Mouse (Mus musculus) gastrocnemius, postnatal 14 days (tissue): ENCODE results near the gene Cdyl. TPM values are rescaled to one million over a fixed set of nuclear protein-coding genes. Genes with fewer than 3 reads are reported as not detected.

Experiments
- DNase-seq: peaks from one replicate; pipeline ENCODE4 v3.0.0; 2021; ENCODE audit warnings: mixed read lengths
- intact Hi-C: fragments of 180-260 bp; cut with DNase I; formaldehyde crosslinking; loops from one replicate; pipeline ENCODE4 v1.15.1; 2025; ENCODE audit warnings: low total_unique reads
- total RNA-seq, 2 experiments: library from RNA; stranded (reverse); gene quantifications; 2 replicates each; pipeline ENCODE4 v1.2.3; 2021

Cdyl gene
- total RNA-seq, 2 experiments from 2014 or later = 7.2 to 9.5 TPM

DNA sequence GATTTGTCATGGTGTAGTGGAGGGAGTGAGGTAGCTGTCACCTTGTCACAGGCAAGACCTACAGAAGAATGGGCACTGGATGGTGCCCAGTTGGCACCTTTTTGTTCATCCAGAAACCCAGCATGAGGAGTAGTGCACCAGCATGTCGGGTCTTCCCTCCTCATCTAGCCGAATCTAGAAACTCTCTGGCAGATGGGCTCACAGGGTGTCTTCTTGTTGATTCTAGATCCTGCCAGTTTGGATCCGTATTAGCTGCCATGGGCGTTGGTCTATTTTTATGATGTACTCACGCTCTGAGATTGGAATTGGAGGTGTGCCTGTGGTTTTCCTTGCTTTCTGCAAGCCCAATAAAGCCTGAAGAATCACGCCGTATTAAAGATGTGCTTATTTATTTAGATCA lies 92.4 kb downstream of the Cdyl start:
- DNase-seq = no peak
- intact Hi-C loops = no loop called here

DNA sequence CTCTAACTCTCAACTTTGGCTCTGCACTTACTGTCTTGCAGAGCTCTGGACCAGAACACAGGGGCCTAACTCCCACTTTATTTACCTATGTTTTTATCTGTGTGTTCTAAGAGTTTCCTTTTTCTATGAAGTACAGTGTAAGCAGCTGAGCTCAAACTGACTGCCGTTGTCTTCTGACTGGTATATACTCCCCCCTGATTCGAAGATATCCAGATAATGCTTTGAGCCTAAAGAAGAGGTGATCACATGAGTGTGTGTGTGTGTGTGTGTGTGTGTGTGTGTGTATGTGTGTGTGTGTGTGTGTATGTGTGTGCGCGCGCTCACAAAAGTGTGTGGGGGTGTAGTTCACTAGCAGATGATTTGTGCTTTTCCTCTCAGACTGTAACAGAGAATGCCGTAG lies 95.4 kb downstream of the Cdyl start:
- no peak for DNase-seq
- intact Hi-C loops = no loop called here

DNA sequence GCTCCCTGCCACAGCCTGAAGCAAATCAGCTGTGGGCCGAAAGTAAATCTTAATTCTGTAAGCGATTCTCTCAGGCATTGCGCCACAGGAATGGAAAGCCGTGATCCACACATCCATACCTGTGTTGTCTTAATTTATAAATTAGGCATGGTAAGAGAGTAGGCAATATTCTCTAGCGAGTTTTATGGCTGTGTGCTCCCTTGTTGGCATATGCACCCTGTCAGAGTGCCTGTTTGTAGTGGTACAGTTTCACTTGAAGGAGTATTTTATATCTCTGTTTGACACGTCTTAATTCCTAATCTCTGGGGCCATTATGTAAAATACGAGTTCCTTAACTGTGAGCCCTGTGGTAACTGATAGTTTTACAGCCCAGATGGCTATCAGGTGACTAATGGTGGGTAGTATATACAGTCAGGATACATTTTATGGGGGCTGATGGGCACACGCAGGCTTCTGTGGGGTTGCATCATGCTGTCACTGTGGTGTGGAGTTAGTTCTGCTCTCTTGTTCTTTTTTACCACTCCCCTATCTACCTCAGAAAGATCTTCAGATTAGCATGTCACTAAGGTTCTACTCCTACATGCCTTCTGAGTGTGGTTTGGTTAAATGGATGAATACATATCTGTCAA lies 96.1 kb downstream of the Cdyl start:
- no peak for DNase-seq
- intact Hi-C loops = no loop called here

DNA sequence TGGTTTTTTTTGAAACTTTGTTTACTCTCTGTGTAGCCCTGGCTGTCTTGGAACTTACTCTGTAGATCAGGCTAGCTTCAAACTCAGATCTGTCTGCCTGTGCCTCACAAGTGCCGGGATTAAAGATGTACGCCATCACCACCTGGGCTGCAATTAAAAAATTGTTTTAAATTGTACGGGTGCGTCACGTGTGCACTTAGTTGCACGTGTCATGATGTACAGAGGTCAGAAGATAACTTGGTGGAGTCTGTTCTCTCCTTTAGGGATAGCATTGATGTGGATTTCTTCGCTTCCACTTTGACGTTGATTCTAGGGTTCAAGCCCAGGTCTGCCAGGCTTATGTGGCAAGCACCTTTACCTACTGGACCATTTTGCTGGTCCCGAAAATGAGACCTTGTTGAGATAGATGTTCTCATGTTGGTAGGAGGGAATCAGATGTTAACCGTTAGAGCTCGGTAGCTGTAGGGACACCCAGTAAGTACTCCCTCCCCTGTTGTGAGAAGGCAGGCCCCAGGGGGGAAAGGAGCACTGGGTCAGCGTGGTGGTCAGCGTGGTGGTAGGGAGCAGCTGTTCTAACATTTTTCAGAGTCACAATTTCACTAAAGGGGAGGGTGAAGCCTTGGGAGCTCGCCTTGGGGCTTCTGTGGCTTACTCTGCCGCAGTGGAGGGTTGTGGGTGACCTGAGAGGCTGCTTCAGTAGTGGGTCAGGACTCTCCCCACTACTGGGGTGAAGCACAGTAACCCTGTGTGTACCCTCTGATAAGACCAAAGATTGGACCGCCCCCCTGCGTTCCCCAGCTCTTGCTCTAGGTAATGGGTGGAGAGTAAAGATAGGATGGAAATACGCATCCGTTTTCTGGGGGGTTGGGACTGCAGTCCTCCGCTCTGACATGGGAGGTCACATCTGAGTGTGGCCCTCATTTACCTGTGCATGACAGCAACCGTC lies 97.0 kb downstream of the Cdyl start:
- no peak for DNase-seq

GRCm38 (mm10) chr13:35760372-35760771 lies 100.7 kb downstream of the Cdyl start:
- no peak for DNase-seq
- intact Hi-C loops = no loop called here

More for the DNA sequence above, 97.0 kb downstream of the Cdyl start:
- intact Hi-C loops = no loop called here

DNA sequence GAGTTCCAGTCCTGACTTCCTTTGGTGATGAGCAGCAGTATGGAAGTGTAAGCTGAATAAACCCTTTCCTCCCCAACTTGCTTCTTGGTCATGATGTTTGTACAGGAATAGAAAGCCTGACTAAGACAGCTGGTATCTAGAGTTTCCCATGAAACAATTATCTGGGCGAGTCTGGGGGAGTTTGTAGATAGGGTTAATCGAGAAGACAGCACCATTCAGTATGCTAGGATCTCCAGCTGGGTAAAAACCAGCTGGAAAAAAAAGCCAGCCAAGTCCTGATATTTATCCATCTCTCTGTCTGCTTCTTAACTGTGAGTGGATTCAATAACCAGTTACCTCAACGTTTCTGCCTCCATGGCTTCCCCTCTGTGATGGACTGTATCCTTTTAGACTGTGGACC lies 104.9 kb downstream of the Cdyl start:
- intact Hi-C loops = no loop called here
- DNase-seq = no peak

GRCm38 (mm10) chr13:35765817-35766216 lies 106.2 kb downstream of the Cdyl start:
- DNase-seq = no peak
- intact Hi-C loops = no loop called here

DNA sequence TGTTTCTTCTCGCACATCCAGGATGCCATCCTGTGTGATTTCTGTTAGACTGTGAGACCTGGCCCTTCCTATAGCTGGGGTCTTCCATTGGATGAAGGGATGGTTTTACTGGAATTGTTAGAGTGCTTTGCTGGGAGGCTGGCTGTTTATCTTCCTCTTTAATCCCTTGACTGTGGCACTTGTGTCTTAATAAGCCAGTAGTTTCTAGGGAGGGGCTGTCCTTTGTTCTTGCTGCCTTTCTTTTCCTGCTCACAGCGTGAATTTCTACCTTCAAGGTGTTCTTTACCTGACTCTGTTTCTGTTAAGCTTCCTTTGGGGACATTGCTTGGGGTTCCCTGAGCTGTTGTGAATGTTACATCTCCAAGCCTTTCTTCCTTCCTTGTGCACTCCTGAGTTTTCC lies 110.0 kb downstream of the Cdyl start:
- no peak for DNase-seq
- intact Hi-C loops = loop anchor here (5.0 kb wide), 1 partner anchor 178 kb away; no protein-coding TSS in a partner anchor

- no peak for DNase-seq
- intact Hi-C loops = loop anchor here (5.0 kb wide), 1 partner anchor 177 kb away; no protein-coding TSS in a partner anchor
Observed at GRCm38 (mm10) chr13:35770421-35770820, 110.8 kb downstream of the Cdyl start.

DNA sequence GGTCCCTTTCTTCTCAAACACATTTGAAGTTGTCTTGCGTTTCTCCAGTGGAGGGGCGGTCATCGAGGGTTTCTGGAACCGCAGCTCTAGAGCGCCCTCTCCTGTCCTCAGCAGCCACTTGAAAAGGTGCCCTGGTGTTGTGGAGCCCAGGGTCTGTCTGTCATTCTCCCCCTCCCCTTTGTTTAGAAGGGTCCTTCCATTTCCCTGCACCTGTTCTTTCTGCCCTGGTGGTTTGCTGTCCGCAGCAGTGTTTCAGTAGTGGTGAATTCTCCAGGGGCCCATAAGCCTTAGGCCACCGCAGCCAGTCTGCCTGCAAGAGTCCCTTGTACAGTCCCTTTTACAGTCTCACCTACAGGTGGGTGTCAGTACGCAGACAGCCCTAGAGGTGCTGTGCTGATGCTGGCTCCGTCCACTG lies 112.3 kb downstream of the Cdyl start:
- peak; percentile 29 for DNase-seq
- intact Hi-C loops = loop anchor here (5.0 kb wide), 1 partner anchor 175 kb away; no protein-coding TSS in a partner anchor

- no peak for DNase-seq
- intact Hi-C loops = loop anchor here (5.0 kb wide), 1 partner anchor 174 kb away; no protein-coding TSS in a partner anchor
Observed at GRCm38 (mm10) chr13:35773763-35774162, 114.1 kb downstream of the Cdyl start.

DNA sequence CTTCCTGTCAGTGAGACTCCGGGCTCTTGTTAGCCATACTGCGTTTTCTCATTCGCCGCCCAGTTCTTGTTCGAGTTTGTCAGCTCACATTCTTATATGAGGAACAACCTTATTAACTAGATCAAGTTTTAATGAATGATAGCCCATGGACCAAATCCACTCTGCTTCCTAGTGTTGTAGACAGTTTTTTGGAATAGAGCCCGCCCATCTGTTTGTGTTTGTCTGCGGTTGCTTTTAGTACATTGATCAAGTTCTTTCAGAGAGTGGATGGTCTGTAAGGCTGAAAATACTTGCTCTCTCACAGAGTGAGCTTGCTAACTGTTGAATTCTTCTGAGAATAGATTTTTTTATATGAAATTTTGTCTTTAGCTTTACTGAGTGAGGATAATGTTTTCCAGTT lies 116.5 kb downstream of the Cdyl start:
- DNase-seq = no peak
- intact Hi-C loops = no loop called here

DNA sequence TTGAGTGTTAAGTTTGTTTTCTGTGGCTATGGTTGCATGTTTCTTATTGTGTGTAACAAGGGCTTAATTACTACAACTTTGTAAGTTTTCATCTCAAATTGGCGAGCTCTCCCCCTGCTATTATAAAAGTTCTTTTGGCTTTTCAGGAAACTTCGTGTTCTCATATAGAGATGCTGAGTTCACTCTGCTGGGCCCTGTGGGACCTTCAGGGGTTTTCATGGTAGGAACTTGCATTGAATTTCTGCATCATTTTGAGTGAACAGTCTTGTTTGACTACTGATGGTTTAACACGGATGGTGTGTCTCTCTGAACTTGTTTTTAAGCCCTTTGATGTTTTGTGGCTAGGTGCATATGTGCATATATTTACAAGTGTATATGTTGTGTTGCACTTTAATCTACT lies 121.1 kb downstream of the Cdyl start:
- DNase-seq = no peak
- intact Hi-C loops = no loop called here

DNA sequence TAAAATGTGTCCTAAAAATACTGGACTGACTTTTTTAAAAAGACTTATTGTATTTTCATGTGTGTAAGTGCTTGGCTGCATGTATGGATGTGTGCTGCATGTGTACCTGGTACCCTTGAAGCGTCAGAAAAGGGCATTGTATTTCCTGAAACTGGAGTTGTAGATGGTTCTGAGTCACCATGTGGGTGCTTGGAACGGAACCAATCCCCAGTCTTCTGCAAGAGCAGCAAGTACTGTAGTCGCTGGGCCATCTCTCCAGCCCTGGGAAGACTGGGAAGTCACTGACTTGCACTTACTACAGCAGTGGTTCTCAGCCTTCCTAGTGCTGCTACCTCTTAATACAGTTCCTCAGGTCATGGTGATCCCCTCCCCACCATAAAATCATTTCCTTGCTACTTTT lies 122.1 kb downstream of the Cdyl start:
- intact Hi-C loops = no loop called here

DNA sequence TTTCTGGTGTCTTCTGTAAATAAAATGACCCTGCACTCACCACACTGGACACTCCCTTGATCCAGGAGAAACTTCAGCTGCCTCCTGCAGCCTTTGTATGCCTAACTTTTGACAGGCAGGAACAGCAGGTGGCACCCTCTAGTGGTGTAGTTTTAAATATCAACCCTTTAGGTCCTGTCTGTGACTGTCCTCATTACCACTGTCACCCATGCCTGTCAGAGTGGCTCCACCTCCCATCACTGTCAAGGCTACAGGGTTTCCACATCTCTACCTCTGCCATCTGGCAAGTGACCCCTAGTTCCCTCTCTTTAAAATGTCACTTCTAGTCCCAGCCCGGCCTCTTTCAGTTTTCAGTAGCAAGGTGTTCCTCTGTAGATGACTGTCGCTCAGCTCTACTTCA lies 123.3 kb downstream of the Cdyl start:
- intact Hi-C loops = no loop called here
- DNase-seq = peak; percentile 22

More for the DNA sequence above, 122.1 kb downstream of the Cdyl start:
- DNase-seq = no peak

GRCm38 (mm10) chr13:35783576-35783975 lies 123.9 kb downstream of the Cdyl start:
- intact Hi-C loops = no loop called here
- DNase-seq = no peak

DNA sequence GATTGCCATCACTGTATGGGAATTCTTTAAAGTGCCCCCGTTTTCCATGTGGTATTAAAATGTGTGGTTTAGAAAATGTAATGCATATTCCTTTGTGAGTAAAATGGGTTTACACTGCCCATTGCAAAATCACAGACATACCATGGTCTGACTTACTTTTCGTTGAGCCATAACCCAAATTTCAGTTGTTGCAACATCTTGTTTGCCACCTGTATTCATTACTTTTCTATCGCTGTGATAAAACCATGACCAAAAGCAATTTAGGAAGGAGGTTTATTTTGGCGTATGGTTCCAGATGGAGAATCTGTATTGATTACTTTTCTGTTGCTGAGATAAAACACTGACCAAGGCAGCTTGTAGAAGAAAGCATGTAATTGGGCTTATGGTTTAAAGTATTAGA lies 124.6 kb downstream of the Cdyl start:
- intact Hi-C loops = no loop called here
- DNase-seq = no peak

DNA sequence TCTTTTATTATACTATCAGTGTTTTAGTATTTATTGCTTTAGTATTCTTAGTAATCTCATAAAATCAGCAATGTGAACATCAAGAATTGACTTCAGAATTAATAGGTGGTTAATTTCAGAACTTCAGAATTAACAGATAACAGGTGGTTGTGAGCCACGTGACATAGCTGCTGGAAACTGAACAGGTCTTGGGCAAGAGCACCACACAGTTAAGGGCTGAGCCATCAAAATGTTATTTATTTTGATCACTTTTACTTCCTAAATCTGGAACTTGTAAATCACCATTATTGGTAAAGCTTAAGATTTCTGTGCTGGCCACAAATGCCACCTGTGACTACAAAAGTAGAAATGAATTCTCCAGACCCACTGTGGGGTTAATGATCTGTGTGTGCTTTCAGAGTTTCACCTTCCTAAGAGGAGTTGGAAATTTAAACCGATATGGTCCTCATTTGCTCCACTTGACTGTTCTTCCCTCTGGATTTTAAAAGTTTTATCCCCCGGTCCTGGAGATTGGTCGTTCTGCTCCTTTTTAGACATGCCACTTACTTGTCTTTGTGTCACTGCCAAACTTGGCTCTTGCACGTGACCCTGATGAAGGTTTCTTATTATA lies 125.8 kb downstream of the Cdyl start:
- intact Hi-C loops = no loop called here
- no peak for DNase-seq

DNA sequence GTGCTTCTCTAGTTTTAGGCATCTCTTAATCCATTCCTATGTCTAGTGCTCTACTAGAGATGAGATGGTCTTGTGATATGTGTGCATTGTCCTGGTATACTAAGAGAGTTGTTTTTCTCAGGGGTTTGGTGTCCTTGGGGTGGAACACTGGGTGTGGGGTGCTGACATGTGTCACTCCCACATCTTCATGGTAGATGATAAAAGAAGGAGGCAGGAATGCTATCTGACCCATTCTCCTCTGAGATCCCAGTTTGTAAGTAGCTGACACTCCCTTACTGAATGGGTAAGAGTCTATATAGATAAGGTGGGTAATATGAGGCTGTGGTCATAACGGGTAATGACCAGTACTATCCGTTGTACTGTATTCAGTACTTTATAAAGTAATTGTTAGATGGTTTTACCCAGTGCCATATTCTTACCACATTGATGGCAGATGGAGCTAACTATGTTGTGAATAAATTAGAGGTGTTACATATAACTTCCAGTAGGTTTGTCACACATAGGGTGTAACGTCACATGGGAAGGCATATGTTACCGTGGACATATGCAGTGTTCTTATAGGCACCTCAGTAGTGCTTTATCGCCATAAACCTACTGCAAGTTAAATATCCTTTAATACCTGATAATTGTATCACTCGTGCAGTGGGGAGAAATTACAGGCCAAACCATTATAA lies 127.2 kb downstream of the Cdyl start:
- intact Hi-C loops = no loop called here
- DNase-seq = no peak

DNA sequence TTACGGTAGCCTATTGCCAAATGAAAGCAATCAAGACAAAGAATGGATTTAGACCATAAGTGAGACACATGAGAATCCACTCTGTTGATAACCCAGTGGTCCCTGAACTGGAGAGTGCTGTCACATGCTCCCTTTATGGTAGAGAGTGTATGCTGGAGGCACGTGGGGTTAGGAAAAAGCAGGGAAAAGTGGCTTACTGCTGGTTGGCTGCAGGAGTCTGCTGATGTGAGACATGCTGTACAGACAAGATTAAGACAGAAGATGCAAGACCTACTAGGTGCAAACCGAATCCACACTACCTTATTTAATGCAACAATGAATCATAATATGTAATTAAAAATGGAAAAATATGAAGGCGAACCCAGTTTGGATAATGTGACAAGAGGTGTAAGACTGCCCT lies 129.9 kb downstream of the Cdyl start:
- intact Hi-C loops = no loop called here
- DNase-seq = no peak
